Mouse (Mus musculus) small intestine, adult 10 weeks (tissue): Measurements from ENCODE around the gene Clec2d. TPM values are rescaled to one million over a fixed set of nuclear protein-coding genes. Genes with fewer than 3 reads are reported as not detected.

ENCODE experiments used
- polyA plus RNA-seq: library from polyadenylated mRNA; stranded (reverse); fragments of 350-450 nt; fragmentation: Illumina TruSeq; extraction: RNeasy Lipid Tissue Mini Kit (QIAGEN cat#74804); gene quantifications from one replicate; pipeline ENCODE4 v1.2.3, GENCODE M21; 2014; ENCODE audit warnings: low replicate concordance

The Clec2d gene
- 496 TPM for polyA plus RNA-seq

DNA sequence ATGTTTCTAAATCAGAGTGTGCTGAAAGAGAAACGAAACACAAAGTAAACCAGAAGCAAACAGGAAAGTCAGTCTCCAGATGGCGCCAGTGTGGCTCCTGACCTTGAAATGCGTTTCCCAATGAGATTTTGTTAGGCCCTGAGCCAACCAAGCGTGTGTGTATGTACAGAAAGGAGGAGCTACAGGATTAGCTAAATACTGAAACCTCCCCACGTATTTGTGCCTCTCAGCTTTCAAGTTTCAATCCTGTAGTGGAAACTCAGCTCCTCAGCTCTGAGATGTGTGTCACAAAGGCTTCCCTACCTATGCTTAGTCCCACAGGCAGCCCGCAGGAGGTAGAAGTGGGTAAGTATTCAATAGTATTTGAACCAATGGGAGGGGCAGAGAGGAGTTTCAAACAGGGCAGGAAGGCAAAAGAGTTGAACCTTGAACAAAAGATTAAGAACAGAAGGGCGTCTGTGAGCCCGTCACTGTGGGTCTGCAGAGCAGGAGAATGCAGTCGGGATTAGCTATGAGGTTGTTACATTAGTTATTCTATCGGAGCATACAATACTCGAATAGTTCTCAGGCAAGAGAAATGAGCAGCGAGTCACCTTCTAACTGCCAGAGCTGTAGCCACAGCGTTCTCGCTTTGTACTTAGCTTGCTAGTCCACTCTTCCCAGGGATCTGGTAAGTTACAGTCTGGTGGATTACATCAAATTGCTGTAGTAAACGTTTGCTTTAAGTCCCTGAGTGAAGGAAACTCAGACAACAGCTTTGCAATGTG lies at the start of gene Clec2d:
Clec2d (plus strand) TSS at position 213 of the 767 bp plus-strand sequence.

Other genes starting within 250 kb of the Clec2d start
- 0.30 TPM for gene Clec2g, start 246.2 kb upstream of the Clec2d start, polyA plus RNA-seq
- 0.89 TPM for gene Klrb1f, start 134.7 kb upstream of the Clec2d start, polyA plus RNA-seq
- gene Clec2e, start 79.7 kb upstream of the Clec2d start, polyA plus RNA-seq = 1,076 TPM
- 5.6 TPM for gene Cd69, start 94.8 kb downstream of the Clec2d start, polyA plus RNA-seq
- gene 4922502D21Rik, start 151.2 kb downstream of the Clec2d start, polyA plus RNA-seq = not detected
- gene Clec12a, start 162.1 kb downstream of the Clec2d start, polyA plus RNA-seq = 1.6 TPM
- gene Clec12b, start 205.3 kb downstream of the Clec2d start, polyA plus RNA-seq = not detected
- 10.4 TPM for gene Clec1b, start 216.7 kb downstream of the Clec2d start, polyA plus RNA-seq
- 6.2 TPM for gene Clec9a, start 228.2 kb downstream of the Clec2d start, polyA plus RNA-seq